Mouse (Mus musculus) cerebellum, adult 9-10 months (tissue): Measurements from ENCODE around the gene Tmem274.

Experiments
- DNase-seq: peaks from one replicate; pipeline ENCODE4 v3.0.0; 2022

Gene Tmem274

GRCm38 (mm10) chr4:149484566-149484965 is 7.4 kb downstream of the Tmem274 start:
- DNase-seq: no peak

DNA sequence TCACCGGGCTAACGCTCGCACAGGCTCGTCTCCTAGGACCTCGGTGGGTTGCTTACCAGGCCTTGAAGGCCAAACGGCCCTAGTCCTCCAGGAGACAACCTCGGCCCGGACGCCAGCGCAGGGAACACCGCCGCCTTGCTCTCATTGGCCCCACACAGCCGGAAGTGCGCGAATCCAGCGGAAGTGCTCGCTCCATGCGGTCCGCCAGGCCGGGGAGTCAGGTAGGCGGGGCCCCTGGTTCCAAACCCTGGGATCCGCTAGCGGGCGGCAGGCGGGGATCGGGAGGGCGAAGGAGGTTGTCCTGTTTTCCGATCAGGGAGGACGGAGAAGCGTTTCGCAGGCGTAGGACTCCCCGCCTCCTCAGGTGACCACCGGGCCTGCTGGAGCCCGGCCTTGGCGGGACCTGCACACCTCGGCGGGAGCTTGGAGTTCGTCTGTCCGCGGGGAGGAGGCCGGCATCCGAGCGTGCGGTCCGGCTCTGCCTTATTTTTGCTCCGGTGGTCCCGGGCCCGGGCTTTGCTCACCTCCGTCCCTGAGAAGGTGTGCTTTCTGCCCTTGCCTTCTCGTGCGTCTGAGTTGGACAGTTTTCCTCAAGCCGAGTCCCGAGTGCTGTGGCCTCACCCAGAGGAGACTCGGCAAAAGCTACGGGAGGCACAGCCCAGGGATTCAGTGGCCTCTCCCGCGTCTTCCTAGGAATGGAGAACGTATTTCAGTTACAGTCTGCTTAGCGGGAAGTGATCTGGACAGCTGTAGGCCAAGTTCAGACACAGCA is 8.1 kb downstream of the Tmem274 start, which contains the start of the genes Nmnat1 and Lzic:
TSS of gene Nmnat1 (minus strand) at position 150 of the 772 bp plus-strand sequence.
TSS of gene Lzic (plus strand) at position 177 of the 772 bp plus-strand sequence.
- DNase-seq: peak; percentile 89

GRCm38 (mm10) chr4:149485825-149486206 is 8.6 kb downstream of the Tmem274 start:
- DNase-seq: peak; percentile 33

- DNase-seq: no peak
These were observed 10.6 kb downstream of the Tmem274 start for GRCm38 (mm10) chr4:149487729-149488128.

GRCm38 (mm10) chr4:149489415-149490240 is 12.4 kb downstream of the Tmem274 start:
- no peak for DNase-seq

- no peak for DNase-seq
These were observed 14.0 kb downstream of the Tmem274 start for GRCm38 (mm10) chr4:149491151-149491550.

GRCm38 (mm10) chr4:149496612-149497011 is 19.4 kb downstream of the Tmem274 start:
- no peak for DNase-seq

DNA sequence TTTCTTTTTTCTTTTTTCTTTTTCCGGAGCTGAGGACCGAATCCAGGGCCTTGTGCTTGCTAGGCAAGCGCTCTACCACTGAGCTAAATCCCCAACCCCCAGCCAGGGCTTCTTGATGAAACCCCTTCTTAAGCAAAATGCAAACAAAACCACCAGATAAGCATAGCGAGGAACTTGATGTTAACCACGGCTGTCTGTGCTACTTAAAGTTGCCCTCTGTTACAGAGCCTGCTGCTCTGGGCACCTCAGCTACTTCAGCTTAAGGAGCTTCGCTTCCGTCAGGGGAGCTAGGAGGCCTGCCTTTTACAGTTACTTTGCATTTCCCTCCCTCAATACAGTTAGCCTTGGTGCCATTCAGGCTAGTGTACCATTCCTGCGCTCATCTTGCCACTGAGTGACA is 21.7 kb downstream of the Tmem274 start:
- DNase-seq: no peak

DNA sequence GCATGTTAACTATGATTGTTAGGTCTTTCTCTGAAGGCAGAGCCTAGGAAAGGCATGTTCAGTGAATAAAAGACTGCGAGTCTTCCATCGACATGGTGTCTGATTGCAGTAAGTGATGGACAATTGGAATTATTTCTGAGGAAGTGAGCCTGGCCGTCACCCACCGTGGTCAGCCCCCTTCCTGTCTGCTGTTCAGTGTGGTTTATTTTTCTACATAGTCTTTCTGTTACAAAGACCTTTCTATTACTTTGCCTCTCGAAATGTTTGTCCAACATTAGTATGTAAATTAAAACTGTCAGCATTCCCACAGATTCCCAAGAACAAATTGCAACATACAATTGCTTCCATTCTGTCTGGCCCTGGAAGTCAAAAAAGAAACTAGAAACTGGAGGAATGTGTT is 22.6 kb downstream of the Tmem274 start:
- DNase-seq: no peak

GRCm38 (mm10) chr4:149504363-149504762 is 27.2 kb downstream of the Tmem274 start:
- DNase-seq: no peak

- DNase-seq: no peak
These were observed 27.7 kb downstream of the Tmem274 start for GRCm38 (mm10) chr4:149504858-149505257.

- no peak for DNase-seq
These were observed 28.2 kb downstream of the Tmem274 start for GRCm38 (mm10) chr4:149505261-149505967.

GRCm38 (mm10) chr4:149506904-149507303 is 29.7 kb downstream of the Tmem274 start:
- no peak for DNase-seq

DNA sequence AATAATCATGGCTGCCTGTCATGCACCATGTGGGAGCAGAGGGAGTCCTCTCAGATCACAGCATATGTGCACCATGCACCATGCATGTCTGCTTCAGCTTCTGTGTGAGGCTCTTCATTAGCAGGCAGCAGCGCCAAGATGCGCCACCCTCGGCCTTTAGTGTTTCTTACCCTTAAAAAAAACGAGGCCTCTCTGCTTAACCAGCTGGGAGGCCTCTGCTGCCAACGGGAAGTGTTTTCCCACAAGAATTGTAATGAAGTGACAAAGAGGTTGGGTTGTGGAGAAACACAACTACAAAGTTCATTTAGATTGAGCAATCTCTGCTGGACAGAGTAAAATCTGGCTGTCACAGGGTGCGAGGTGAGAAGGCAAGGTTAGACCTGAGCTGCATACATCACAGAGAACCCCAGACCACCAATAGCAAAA is 34.1 kb downstream of the Tmem274 start:
- no peak for DNase-seq

DNA sequence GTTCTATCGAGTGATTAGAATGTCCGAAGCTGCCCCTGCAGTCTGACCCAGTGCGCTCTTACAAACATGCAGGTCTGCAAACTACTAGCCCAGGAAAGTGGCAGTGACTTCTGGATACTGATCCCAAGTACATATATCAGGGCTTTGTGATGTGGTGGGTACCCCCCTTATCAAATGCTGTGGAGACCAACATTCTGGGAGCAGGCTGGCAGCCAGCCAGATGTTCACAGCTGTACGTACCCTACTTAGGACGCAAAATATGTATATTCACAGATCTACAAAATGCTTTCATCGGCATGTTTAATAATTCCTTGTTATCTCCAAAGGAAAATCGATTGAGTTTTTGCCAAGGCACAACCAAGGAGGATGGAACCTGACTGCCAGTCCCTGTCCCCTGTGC is 34.9 kb downstream of the Tmem274 start:
- no peak for DNase-seq

DNA sequence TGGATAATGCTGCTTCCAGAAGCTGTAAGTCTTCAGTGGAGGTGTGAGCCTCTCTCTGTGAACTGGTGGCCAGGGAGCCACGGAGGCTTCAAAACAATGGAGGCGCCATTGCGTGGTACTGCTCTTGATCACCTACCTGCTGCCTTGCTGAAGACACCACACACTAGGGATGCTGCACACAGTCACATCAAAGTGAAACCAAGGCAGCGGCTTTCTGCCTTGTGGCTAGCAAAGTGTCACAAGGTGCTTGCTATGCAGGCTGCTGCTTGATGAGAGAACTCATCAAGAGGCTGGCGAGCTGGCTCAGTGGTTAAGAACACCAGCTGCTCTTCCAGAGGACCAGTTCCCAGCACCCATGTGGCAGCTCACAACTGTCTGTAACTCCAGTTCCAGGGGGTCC is 38.5 kb downstream of the Tmem274 start:
- DNase-seq: no peak

DNA sequence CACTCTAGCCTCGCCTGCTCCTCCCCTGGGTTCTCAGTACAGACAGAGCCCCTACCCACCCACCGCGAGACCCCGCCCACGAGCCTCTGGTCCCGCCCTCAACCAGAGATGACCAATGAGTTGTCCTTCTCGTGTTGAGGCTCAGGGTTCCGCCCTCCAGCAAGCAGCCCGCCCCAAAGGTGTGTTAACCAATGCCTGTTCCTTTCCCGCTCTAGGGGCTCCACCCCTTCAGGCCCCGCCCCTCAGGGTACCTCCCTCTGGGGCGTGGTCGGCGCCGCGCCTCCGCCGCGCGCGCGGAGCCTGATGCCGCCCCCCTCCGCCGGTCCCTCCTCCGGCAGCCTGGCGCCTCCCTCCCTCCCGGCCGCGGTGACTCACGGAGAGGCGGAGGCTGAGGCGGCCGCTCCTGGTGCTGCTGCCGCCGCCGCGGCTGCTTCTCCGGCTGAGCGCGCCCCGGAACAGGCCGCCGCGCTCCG is 40.7 kb downstream of the Tmem274 start, which contains the start of gene Ctnnbip1:
TSS of gene Ctnnbip1 (plus strand) at position 369 of the 473 bp plus-strand sequence.
- DNase-seq: peak; percentile 98

- DNase-seq: peak; percentile 55
These were observed 41.4 kb downstream of the Tmem274 start for GRCm38 (mm10) chr4:149518351-149519220.

- no peak for DNase-seq
These were observed 44.1 kb downstream of the Tmem274 start for GRCm38 (mm10) chr4:149521258-149521657.

DNA sequence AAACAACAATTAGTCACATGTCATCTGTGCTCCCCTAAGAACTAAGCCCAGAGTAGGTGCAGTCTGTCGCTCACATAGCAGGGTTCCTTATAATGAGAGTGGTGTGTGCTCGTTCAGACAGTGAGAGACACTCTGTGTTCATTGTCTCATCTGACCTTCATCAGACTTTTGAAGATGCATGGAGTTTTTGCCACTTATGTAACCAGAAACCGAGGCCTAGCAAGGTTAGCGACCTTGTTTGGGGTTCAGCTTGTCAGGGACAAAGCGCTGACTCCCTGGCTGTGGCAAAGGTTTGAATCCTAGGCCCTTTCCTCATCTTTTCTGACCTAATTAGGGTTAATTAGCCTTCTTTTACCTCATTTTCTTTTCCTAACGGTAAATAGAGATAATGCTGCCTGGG is 46.8 kb downstream of the Tmem274 start:
- DNase-seq: no peak

- no peak for DNase-seq
These were observed 48.0 kb downstream of the Tmem274 start for GRCm38 (mm10) chr4:149525170-149525569.

GRCm38 (mm10) chr4:149525811-149526210 is 48.6 kb downstream of the Tmem274 start:
- no peak for DNase-seq
